Mouse (Mus musculus) embryo, embryonic 9.5 days (tissue): Measurements from ENCODE around the gene Dscaml1.

Source experiments
- DNase-seq: peaks from one replicate; pipeline ENCODE4 v3.0.0-alpha.2; 2017; ENCODE audit errors: extremely low spot score

Dscaml1 gene

GRCm38 (mm10) chr9:45411803-45412202, 14.6 kb upstream of the Dscaml1 start:
- DNase-seq = peak; percentile 25

GRCm38 (mm10) chr9:45412287-45412686, 14.1 kb upstream of the Dscaml1 start:
- peak; percentile 90 for DNase-seq

DNA sequence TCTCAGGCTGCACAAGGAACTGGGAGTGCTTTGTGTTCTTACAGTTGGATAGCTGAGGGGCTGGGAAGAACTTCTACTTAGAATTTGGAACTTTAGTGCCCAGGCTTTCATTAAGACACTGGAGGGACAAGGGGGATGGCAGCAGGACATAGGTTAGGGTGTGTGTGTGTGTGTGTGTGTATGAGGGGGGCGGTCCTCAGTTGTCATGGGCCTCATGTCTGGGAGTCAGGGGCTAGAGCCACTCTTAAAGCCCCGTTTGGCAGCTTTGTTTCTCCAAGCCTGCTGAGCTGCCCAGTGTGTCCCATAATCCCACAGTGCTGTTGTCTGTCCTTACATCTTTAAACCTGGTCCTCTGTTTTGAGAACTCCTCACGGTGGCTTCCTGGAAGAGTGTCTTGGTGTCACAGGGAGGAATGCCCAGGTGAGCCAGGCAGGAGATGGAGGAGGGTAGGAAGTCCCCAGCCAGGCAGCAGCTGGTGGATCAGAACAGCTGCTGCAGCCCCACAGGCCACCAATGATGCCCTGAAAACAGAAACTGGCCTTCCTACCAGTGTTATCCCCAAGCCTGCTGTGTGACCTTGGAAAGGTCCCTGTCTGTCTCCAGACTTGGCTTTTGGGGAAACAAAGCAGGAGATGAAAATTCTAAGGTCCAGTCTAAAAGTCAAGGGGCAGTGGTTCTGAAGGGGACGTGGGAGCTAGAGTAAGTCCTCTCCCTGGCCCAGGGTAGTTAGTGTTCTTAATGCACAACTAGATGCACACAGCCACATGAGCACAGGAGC, 13.5 kb upstream of the Dscaml1 start:
- DNase-seq = no peak

GRCm38 (mm10) chr9:45413478-45414140, 12.8 kb upstream of the Dscaml1 start:
- peak; percentile 20 for DNase-seq

- DNase-seq = peak; percentile 31
These were observed 10.5 kb upstream of the Dscaml1 start for GRCm38 (mm10) chr9:45415912-45416311.

GRCm38 (mm10) chr9:45417245-45417644, 9.2 kb upstream of the Dscaml1 start:
- DNase-seq = peak; percentile 32

DNA sequence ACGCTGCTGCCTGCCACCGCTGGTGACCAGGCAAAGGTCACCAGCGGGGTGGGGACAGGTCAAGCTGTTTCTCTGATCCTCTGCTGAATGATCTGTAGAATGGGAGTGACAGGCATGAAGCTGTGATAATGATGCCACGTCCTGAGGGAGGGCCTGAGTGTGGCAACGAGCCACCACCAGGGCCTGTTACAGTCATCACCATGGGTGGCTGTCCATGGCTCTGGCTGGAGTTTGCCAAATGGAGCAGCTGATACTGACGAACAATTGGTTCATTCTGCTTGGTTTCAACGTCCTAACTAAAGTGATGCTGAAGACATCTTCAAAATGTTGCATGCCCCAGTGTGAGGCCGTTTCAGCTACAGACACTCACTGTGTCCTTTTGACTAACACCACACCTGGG, 8.2 kb upstream of the Dscaml1 start:
- no peak for DNase-seq

DNA sequence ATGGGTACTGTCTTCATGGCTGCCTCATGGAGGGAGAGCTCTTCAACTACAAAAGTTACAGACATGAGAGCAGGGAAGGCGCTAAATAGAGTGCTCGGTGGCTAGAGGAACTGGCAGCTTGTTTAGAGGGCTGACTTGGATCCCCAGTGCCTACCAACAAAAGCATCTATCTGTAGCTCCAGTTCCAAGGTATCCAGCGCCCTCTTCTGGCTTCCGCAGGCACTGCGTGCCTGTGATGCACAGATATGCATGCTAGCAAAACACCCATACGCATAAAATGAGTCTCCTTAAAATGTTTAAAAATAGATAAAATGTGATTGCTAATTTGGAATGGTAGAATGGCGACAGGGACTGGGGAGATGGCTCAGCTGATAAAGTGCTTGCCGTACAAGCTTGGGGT, 5.2 kb upstream of the Dscaml1 start:
- no peak for DNase-seq

DNA sequence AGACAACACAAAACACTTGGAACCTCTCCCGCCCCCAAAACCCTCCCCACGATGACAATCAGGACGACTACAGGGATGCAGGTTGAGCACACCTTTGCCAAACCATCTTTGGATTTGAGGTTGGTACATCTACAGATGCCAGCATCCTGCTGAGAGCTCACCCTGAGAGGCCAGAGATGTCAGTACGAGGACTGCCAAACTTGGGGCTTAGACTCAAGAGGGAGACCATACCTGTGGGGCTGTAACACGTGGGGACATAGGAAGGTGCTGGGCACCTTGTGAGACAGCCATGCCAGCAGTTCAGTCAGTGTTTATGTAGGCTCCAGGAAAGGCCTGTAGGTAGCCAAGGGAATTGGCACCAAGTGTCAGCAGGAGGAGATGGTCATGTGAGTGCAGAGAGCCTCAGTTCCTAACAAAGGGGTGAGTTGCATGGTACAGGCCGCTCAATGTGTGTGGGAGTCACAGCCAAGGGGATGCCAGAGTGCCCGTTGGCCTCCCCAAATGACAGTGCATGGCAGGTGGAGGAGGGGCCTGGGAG, 3.6 kb upstream of the Dscaml1 start:
- no peak for DNase-seq

- no peak for DNase-seq
These were observed 3.0 kb downstream of the Dscaml1 start for GRCm38 (mm10) chr9:45429392-45429791.

- peak; percentile 39 for DNase-seq
These were observed 3.7 kb downstream of the Dscaml1 start for GRCm38 (mm10) chr9:45429951-45430697.

DNA sequence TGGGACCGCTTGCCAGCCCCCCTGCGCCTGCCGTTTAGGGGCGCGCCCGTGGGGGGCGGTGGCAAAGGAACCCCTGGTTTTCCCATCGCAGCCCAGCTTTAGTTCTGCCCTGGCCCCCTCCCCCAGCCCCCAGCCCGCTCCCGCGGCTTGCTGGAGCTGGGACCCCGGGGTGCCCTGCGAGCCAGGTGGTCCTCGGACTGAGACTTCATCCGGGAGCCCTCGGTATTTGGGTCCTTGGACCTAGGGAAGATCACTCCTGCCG, 4.2 kb downstream of the Dscaml1 start:
- DNase-seq = no peak

DNA sequence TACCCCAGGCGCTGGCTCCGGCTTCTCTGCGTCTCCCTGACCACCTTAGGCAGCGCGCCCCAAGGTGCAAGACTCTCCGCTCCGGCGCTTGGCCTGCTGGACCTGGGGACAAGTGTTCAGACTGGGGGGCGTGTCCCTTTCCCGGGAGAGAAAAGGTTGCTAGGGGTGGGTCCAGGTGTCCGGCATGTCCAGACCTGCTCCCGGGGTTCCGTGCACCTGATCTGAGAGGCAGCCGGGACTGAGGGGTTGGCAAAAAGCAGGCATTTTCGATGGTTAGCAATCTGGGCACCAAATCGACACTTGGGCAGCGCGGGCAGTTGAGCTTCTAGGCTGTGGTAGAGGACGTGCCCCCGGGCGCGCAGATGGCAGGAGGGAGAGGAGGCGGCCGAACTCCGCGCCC, 4.7 kb downstream of the Dscaml1 start:
- no peak for DNase-seq

- DNase-seq = no peak
These were observed 6.2 kb downstream of the Dscaml1 start for GRCm38 (mm10) chr9:45432639-45433038.

- no peak for DNase-seq
These were observed 6.7 kb downstream of the Dscaml1 start for GRCm38 (mm10) chr9:45433119-45433518.

GRCm38 (mm10) chr9:45434171-45434570, 7.7 kb downstream of the Dscaml1 start:
- no peak for DNase-seq

DNA sequence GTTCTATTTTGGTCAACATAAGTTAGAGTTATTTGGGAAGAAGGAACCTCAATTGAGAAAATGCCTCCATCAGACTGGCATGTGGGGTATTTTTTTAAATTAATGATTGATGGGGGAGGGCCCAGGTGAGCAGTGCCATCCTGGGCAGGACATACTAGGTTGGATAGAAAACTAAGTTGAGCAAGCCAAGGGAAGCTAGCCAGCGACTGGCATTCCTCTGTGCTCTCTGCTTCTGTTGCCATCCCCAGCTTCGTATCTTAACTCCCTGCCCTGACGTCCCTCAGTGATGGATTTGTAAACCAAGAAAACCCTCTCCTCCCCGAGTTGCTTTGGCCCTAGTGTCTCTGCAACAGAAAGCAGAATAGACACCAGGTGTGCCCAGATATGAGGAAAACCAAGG, 12.6 kb downstream of the Dscaml1 start:
- DNase-seq = no peak

- DNase-seq = no peak
These were observed 13.8 kb downstream of the Dscaml1 start for GRCm38 (mm10) chr9:45440083-45440784.

- DNase-seq = no peak
These were observed 17.9 kb downstream of the Dscaml1 start for GRCm38 (mm10) chr9:45444251-45444798.

DNA sequence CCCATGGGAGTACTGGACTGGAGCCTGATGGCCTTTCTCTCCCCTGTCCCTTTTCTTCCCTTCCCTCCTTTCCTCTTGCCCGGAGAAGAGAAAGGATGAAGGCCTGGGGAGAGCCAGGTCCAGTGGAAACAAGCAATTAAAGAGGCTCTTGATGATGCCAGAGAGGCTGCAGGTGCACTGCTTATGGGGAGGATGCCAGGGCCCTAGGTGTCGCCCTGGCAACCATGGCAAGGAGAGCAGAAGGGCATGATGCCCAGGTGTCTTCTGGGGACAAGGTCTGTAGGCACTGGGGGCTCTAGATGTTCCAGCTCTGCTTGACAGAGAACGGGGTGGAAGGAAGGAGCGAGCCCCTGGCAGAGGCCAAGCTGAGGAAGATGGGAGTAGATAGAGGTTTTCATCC, 23.2 kb downstream of the Dscaml1 start:
- no peak for DNase-seq

DNA sequence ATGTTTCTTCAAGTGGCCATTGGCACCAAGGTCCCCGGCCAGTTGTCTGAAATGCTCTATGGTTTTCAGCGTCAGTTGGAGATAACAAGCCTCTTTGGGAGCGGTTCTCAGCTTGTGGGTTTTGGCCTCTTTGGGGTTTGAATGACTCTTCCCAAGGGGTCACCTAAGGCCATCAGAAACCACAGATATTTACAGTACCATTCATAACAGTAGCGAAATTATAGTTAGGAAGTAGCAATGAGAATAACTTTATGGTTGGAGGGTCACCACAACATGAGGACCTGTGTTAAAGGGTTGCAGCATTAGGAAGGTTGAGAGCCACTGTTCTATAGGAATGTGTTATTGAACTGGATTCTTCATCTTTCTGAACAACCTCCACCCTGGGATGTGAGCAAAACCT, 24.9 kb downstream of the Dscaml1 start:
- no peak for DNase-seq

DNA sequence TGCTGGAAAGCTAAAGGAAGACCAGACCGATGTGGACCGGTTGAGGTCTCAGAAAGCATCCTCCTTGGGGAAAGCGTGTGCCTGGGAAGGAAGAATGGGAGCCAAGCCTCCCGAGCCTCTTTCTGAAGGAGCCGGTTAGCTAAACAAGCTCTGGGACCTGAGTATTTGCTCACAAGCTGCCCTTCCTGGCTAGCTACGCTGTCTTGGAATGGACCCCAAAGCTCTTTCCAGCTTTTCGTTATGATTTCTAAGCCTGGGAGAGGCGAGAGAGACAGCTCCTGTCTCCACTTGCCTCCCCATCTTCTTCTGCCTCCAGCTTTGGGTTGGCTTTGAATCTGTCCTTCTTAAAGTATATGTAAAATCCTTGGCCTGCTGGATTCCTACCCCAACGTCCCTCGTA, 27.6 kb downstream of the Dscaml1 start:
- DNase-seq = no peak
